Mouse (Mus musculus) 3T3-L1 (cell line): ENCODE measurements around the gene Sufu.

Experiments
- DNase-seq: peaks from one replicate; pipeline ENCODE4 v3.0.0-alpha.2; 2015; ENCODE audit warnings: low read depth, low spot score

The Sufu gene

GRCm38 (mm10) chr19:46497230-46497629 lies 100.5 kb downstream of the Sufu start:
- DNase-seq: no peak

GRCm38 (mm10) chr19:46499539-46499835 lies 102.8 kb downstream of the Sufu start:
- DNase-seq: no peak

- DNase-seq: peak; percentile 100
Measured at GRCm38 (mm10) chr19:46499836-46500580, 103.3 kb downstream of the Sufu start.

GRCm38 (mm10) chr19:46500581-46501341 lies 104.1 kb downstream of the Sufu start:
- DNase-seq: peak; percentile 65

- peak; percentile 91 for DNase-seq
Measured at GRCm38 (mm10) chr19:46501401-46502068, 104.8 kb downstream of the Sufu start, which contains the start of gene Trim8. Gene Trim8 (plus strand): TSS chr19:46501702.

GRCm38 (mm10) chr19:46502069-46502455 lies 105.4 kb downstream of the Sufu start:
- peak; percentile 66 for DNase-seq

- peak; percentile 84 for DNase-seq
Measured at GRCm38 (mm10) chr19:46502471-46503166, 105.9 kb downstream of the Sufu start.

GRCm38 (mm10) chr19:46503351-46504084 lies 106.8 kb downstream of the Sufu start:
- peak; percentile 98 for DNase-seq

- peak; percentile 90 for DNase-seq
Measured at GRCm38 (mm10) chr19:46504085-46504552, 107.4 kb downstream of the Sufu start.

GRCm38 (mm10) chr19:46504822-46505417 lies 108.2 kb downstream of the Sufu start:
- DNase-seq: peak; percentile 47

- DNase-seq: no peak
Measured at GRCm38 (mm10) chr19:46505646-46506371, 109.1 kb downstream of the Sufu start.

GRCm38 (mm10) chr19:46506372-46506717 lies 109.6 kb downstream of the Sufu start:
- DNase-seq: no peak

- DNase-seq: no peak
Measured at GRCm38 (mm10) chr19:46507181-46507581, 110.5 kb downstream of the Sufu start.

GRCm38 (mm10) chr19:46507806-46508205 lies 111.1 kb downstream of the Sufu start:
- DNase-seq: no peak

GRCm38 (mm10) chr19:46508738-46509137 lies 112.0 kb downstream of the Sufu start:
- no peak for DNase-seq

GRCm38 (mm10) chr19:46509202-46509601 lies 112.5 kb downstream of the Sufu start:
- DNase-seq: no peak

GRCm38 (mm10) chr19:46509736-46510135 lies 113.0 kb downstream of the Sufu start:
- no peak for DNase-seq

GRCm38 (mm10) chr19:46510401-46510800 lies 113.7 kb downstream of the Sufu start:
- DNase-seq: no peak

GRCm38 (mm10) chr19:46510824-46511223 lies 114.1 kb downstream of the Sufu start:
- peak; percentile 65 for DNase-seq

GRCm38 (mm10) chr19:46511263-46511662 lies 114.6 kb downstream of the Sufu start:
- no peak for DNase-seq
